Mouse (Mus musculus) lung, embryonic 14.5 days (tissue): ENCODE measurements around the gene Sema6c. TPM values are rescaled to one million over a fixed set of nuclear protein-coding genes. Genes with fewer than 3 reads are reported as not detected.

Source experiments
- ATAC-seq: fragments of 200-750 bp; cut with Nextera tagmentation; 2 replicates; pipeline ENCODE4 v1.8.0; 2017; ENCODE audit warnings: mild to moderate bottlenecking, moderate TSS enrichment, moderate library complexity; ENCODE audit not compliant: insufficient read depth
- DNase-seq: peaks from one replicate; pipeline ENCODE4 v3.0.0-alpha.2; 2015
- H3K27ac ChIP-seq: fragments of 300-500 bp; sonication (generic); 2 replicates; pipeline ENCODE4 v1.5.1; 2014; ENCODE audit warnings: low read depth, mild to moderate bottlenecking, moderate library complexity
- H3K27me3 ChIP-seq: fragments of 300-500 bp; sonication (generic); 2 replicates; pipeline ENCODE4 v1.6.1; 2014; ENCODE audit warnings: low read length, control low read depth; ENCODE audit not compliant: insufficient read depth
- H3K36me3 ChIP-seq: fragments of 300-500 bp; sonication (generic); 2 replicates; pipeline ENCODE4 v1.6.1; 2014; ENCODE audit warnings: control low read depth; ENCODE audit not compliant: insufficient read depth
- H3K4me1 ChIP-seq: fragments of 300-500 bp; sonication (generic); 2 replicates; pipeline ENCODE4 v1.6.1; 2014; ENCODE audit warnings: antibody characterized with exemption, control low read depth; ENCODE audit not compliant: insufficient read depth
- H3K4me2 ChIP-seq: fragments of 300-500 bp; sonication (generic); 2 replicates; pipeline ENCODE4 v1.6.1; 2014; ENCODE audit warnings: mild to moderate bottlenecking
- H3K4me3 ChIP-seq: fragments of 300-500 bp; sonication (generic); 2 replicates; pipeline ENCODE4 v1.5.1; 2014; ENCODE audit warnings: low read depth, low read length
- H3K9ac ChIP-seq: fragments of 300-500 bp; sonication (generic); 2 replicates; pipeline ENCODE4 v1.6.1; 2014
- H3K9me3 ChIP-seq: fragments of 300-500 bp; sonication (generic); 2 replicates; pipeline ENCODE4 v1.6.1; 2016; ENCODE audit warnings: low read depth, low read length, control low read depth
- CTCF ChIP-seq: IDR thresholded peaks from 2 replicates; pipeline ENCODE4 v1.5.1; 2016; ENCODE audit warnings: antibody characterized with exemption, low read depth
- WGBS: fragments of 180-500 bp; shearing (Covaris S2); extraction: QIAGEN DNeasy Blood & Tissue Kit; methylation state at CpG from one replicate; pipeline ENCODE4 v1.1.7; 2014; 5-methylcytosine and 5-hydroxymethylcytosine counted together
- polyA plus RNA-seq: library from polyadenylated mRNA; unstranded; fragments of >200 nt; fragmentation: Nextera tagmentation; extraction: Ambion mirVana; gene quantifications from 2 replicates; pipeline ENCODE4 v1.2.1, GENCODE M21; 2014

Sema6c gene
- polyA plus RNA-seq, 1 experiment from 2014 or later, result 5.4 TPM

DNA sequence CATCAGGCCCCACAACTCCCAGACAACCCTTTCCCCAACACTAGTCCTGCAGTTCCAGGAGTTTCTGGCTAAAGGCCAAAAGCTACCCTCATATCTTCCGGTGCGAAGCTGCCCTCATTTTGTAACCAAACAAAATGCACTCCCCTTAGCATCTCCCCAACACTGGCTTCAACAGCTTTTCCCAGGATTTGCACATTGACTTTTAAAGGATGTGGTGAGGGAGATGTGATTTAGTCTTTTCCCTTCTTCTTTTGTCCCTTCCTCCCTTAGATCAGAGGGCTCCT, 2.0 kb downstream of the Sema6c start:
- peak; percentile 45 for DNase-seq

GRCm38 (mm10) chr3:95163419-95164255, 3.4 kb downstream of the Sema6c start:
- Histone ChIP-seq H3K4me2 (peak overlapping the region; percentile 39; the same call in 1 of the 2 replicates), H3K4me1 (peaks cover 19% of the 10 kb centered on the region), H3K4me3 (no peak overlapping the region), H3K27ac (peak overlapping the region; percentile 18; the same call in 1 of the 2 replicates), H3K9ac (no peak overlapping the region; the same call in 1 of the 2 replicates), H3K27me3 (no peaks in the 10 kb centered on the region), H3K9me3 (no peaks in the 10 kb centered on the region), H3K36me3 (peaks cover 11% of the 10 kb centered on the region; the same call in 1 of the 2 replicates)
- DNase-seq (peak; percentile 42), ATAC-seq (no peak)
- 47% methylated on average over 11 of the region's 11 CpGs for WGBS
- TF ChIP-seq CTCF, result no peak

More for the DNA sequence above, 2.0 kb downstream of the Sema6c start:
- H3K9ac ChIP-seq, result no peak overlapping the region
- peak overlapping the region; percentile 77; the same call in 1 of the 2 replicates for H3K4me3 ChIP-seq
- H3K27me3 ChIP-seq, result no peaks in the 10 kb centered on the region
- H3K4me1 ChIP-seq, result peaks cover 19% of the 10 kb centered on the region
- no peaks in the 10 kb centered on the region for H3K9me3 ChIP-seq
- no peak for TF ChIP-seq CTCF
- H3K36me3 ChIP-seq, result peaks cover 11% of the 10 kb centered on the region; the same call in 1 of the 2 replicates
- H3K27ac ChIP-seq, result no peak overlapping the region
- ATAC-seq, result no peak
- WGBS, result 31% methylated on average over 2 of the region's 2 CpGs
- peak overlapping the region; percentile 93 for H3K4me2 ChIP-seq

DNA sequence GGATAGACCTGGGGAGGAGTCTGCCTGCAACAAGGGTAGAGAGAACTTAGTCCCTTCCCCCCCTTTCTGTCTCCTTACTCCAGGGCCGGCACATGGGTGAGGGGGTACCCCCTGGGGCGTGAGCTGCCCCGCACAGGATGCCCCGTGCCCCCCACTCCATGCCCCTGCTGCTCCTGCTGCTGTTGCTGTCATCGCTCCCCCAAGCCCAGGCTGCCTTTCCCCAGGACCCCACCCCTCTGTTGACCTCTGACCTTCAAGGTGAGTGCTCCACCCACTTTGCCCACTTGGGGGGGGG, 3.9 kb downstream of the Sema6c start:
- DNase-seq, result no peak
- H3K36me3 ChIP-seq, result peaks cover 15% of the 10 kb centered on the region; the same call in 1 of the 2 replicates

GRCm38 (mm10) chr3:95164840-95165239, 4.6 kb downstream of the Sema6c start:
- H3K4me3 ChIP-seq, result no peak overlapping the region
- H3K9me3 ChIP-seq, result no peaks in the 10 kb centered on the region
- 80% methylated on average over 5 of the region's 5 CpGs for WGBS
- no peak overlapping the region for H3K27ac ChIP-seq
- no peak for TF ChIP-seq CTCF
- H3K4me1 ChIP-seq, result peaks cover 15% of the 10 kb centered on the region
- H3K4me2 ChIP-seq, result no peak overlapping the region
- ATAC-seq, result no peak
- peaks cover 22% of the 10 kb centered on the region; the same call in 1 of the 2 replicates for H3K36me3 ChIP-seq
- no peak for DNase-seq
- H3K27me3 ChIP-seq, result no peaks in the 10 kb centered on the region; the same call in 1 of the 2 replicates
- H3K9ac ChIP-seq, result no peak overlapping the region

More for the DNA sequence above, 3.9 kb downstream of the Sema6c start:
- 80% methylated on average over 5 of the region's 5 CpGs for WGBS
- H3K4me2 ChIP-seq, result no peak overlapping the region; the same call in 1 of the 2 replicates
- H3K9ac ChIP-seq, result no peak overlapping the region
- no peak overlapping the region for H3K4me3 ChIP-seq
- H3K4me1 ChIP-seq, result peaks cover 19% of the 10 kb centered on the region
- H3K27me3 ChIP-seq, result no peaks in the 10 kb centered on the region
- no peak overlapping the region for H3K27ac ChIP-seq
- no peaks in the 10 kb centered on the region for H3K9me3 ChIP-seq
- no peak for TF ChIP-seq CTCF
- ATAC-seq, result no peak

DNA sequence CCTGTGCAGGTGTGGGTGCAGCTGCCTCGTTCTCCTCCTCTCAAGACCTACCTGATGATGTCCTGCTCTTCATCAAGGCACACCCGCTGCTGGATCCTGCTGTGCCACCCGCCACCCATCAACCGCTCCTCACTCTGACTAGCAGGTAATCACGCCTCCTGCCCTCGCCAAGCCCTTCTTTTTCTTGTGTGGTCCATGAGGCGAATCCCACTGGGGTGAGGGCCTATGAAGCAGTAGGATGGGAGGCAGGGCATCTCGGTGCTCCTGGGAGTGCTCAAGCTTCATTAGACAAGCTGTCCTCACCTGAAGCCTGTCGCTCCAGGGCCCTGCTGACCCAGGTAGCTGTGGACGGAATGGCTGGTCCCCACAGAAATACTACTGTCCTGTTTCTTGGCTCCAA, 9.7 kb downstream of the Sema6c start:
- H3K27ac ChIP-seq, result no peak overlapping the region
- H3K36me3 ChIP-seq, result peaks cover 43% of the 10 kb centered on the region; the same call in 1 of the 2 replicates
- WGBS, result 87% methylated on average over 10 of the region's 10 CpGs
- H3K4me1 ChIP-seq, result peaks cover 7% of the 10 kb centered on the region; the same call in 1 of the 2 replicates
- ATAC-seq, result no peak
- H3K27me3 ChIP-seq, result peaks cover 27% of the 10 kb centered on the region
- TF ChIP-seq CTCF, result no peak
- H3K4me3 ChIP-seq, result no peak overlapping the region
- H3K4me2 ChIP-seq, result no peak overlapping the region
- H3K9me3 ChIP-seq, result no peaks in the 10 kb centered on the region
- no peak overlapping the region for H3K9ac ChIP-seq
- no peak for DNase-seq

GRCm38 (mm10) chr3:95171105-95171504, 10.8 kb downstream of the Sema6c start:
- DNase-seq (no peak), ATAC-seq (no peak)
- H3K9ac ChIP-seq, result no peak overlapping the region
- H3K4me3 ChIP-seq, result no peak overlapping the region
- H3K4me1 ChIP-seq, result peaks cover 7% of the 10 kb centered on the region; the same call in 1 of the 2 replicates
- 62% methylated on average over 6 of the region's 6 CpGs for WGBS
- no peaks in the 10 kb centered on the region for H3K9me3 ChIP-seq
- H3K27ac ChIP-seq, result no peak overlapping the region
- H3K27me3 ChIP-seq, result peaks cover 27% of the 10 kb centered on the region
- peaks cover 40% of the 10 kb centered on the region; the same call in 1 of the 2 replicates for H3K36me3 ChIP-seq
- no peak overlapping the region for H3K4me2 ChIP-seq
- TF ChIP-seq CTCF, result no peak

DNA sequence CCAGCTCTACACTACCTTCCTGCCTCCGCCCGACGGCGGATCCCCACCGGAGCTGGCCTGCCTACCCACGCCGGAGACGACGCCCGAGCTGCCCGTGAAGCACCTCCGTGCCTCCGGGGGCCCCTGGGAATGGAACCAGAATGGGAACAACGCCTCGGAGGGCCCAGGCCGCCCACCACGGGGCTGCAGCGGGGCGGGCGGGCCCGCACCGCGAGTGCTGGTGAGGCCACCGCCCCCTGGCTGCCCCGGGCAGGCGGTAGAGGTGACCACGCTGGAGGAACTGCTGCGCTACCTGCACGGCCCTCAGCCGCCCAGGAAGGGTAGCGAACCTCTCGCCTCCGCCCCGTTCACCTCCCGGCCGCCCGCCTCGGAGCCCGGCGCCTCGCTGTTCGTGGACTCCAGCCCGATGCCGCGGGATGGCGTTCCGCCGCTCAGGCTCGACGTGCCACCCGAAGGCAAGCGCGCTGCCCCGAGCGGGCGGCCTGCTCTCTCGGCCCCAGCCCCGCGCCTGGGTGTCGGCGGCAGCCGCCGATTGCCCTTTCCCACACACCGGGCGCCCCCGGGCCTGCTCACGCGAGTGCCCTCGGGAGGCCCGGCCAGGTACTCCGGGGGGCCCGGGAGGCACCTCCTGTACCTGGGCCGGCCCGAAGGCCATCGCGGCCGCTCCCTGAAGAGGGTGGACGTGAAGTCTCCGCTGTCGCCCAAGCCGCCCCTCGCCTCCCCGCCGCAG, 12.4 kb downstream of the Sema6c start:
- Histone ChIP-seq H3K4me2 (peak overlapping the region; percentile 65), H3K4me1 (peaks cover 7% of the 10 kb centered on the region; the same call in 1 of the 2 replicates), H3K9me3 (no peaks in the 10 kb centered on the region), H3K4me3 (peak overlapping the region; percentile 35), H3K9ac (peak overlapping the region; percentile 40; the same call in 1 of the 2 replicates), H3K27ac (no peak overlapping the region), H3K27me3 (peaks cover 27% of the 10 kb centered on the region), H3K36me3 (peaks cover 35% of the 10 kb centered on the region; the same call in 1 of the 2 replicates)
- WGBS, result 23% methylated on average over 70 of the region's 84 CpGs
- TF ChIP-seq CTCF, result no peak
- peak; percentile 9 for DNase-seq
- no peak for ATAC-seq
